Mouse (Mus musculus): Measurements from ENCODE around the gene Mt2.

Mt2 gene

DNA sequence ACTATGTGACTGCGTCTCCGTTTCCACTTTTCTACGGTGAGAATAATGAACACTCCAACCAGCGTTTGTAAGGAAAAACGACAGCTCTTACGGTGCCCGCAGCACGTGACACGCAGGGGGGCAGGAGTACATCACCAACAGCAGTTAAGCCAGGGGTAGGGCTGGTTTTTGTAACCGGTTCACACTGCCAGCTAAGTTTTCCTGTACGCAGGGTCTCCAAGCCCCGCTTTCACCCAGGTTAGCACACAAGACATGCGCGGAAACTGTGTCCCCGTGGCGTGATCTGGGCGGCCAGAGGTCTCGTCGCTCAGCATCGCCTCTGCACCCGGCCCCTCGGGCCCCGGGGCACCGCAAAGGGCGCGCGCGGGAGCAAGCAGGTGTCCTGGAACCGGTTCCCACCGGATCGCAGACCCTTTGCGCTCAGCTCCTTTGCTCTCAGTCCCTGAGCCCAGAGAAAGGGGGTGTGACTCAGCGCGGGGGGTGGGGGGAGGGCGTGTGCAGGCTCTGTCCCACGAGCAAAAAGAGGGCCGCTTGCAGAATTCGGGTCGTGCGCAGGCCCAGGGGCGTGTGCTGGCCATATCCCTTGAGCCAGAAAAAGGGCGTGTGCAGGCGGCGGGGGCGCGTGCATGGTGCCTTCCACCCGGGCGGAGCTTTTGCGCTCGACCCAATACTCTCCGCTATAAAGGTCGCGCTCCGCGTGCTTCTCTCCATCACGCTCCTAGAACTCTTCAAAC, at the start of gene Mt2:
TSS of gene Mt2 (plus strand) at position 590 of the 734 bp plus-strand sequence.
- no peak for TF ChIP-seq GATA4 (IDR thresholded peaks at IDR 0.05; ENCODE audit: insufficient replicate concordance, low read length)

DNA sequence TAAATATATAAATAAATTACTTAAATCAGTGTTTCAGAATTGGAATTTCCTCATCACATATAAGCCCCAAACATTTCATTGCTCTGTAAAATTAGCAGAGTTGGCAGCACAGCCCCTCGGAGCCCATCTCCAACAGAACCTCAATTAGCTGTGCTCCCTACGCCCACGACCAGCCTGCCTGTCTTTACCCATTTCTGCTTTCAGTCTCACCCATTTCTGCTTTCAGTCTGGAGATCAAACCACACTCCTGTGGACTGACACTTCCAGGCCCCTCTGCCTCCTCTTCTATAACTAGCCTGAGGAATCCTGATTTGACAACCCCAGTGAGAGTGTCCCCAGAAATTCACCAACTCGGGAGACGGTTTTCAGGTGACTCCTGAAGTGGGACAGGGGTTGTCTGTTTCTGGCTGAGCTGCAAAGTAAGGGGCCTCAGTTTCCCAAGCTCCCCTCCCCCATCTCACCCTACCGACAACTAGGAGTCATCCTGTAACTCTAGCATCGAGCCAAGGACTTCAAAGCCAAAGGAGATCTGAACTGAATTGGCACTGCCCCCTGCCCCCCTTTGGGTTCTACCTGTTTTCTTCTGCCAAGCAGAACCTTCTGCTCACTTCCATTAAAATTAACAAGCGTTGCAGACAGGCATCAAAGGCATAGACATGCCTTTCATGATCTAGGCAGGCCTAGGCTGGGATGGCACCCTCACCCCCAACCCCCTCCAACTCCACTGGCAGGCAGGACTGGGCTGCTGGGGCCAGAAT, 49.6 kb upstream of the Mt2 start:
- no peak for TF ChIP-seq GATA4 (IDR thresholded peaks at IDR 0.05; ENCODE audit: insufficient replicate concordance, low read length)

DNA sequence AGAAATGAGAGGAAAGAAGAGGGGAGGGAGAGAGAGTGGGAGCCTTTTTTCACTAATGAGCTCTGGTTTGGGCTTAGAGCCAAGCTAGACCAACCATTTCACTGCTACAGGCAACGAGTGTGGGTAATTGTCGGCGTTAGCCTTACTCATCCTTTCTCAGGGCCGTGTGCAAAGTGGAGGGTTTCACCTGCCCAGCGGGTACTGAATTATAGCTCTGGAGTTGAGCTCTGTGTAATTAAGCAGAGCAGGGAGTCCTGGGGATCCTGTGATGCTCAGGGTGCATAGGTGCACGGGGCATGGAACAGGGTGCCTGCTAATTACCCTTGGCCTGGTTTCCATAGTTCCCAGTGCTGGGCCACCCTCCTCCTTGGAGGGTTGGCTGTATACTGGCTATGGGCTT, 44.8 kb upstream of the Mt2 start:
- no peak for TF ChIP-seq GATA4 (IDR thresholded peaks at IDR 0.05; ENCODE audit: insufficient replicate concordance, low read length)

DNA sequence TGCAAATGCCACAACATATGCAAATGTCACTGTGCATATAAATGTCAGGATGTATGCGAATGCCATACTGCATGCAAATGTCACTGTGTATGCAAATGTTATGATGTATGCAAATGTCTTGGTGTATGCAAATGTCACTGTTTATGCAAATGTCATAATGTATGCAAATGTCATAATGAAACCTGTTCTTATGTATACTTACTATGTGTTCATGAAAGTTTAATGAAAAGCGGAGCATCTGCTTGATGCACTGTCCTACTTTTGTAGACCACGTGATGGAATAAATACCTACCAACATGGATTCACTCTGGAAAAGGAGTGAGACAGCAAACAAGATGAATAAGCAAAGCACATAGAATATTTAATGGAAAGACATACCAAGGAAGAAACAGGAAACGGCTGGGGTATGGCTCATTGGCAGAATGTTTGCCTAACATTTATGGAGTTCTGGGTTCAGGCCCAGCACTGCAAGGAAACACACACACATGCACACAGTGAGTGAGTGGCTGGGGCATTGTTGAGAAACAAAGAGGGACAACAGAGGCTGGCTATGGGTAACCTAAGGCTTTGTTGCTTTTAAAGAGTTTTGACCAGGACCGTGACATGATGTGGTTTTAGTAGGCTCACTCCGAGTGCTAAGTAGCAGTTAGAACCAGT, 43.2 kb upstream of the Mt2 start:
- no peak for TF ChIP-seq GATA4 (IDR thresholded peaks at IDR 0.05; ENCODE audit: insufficient replicate concordance, low read length)

DNA sequence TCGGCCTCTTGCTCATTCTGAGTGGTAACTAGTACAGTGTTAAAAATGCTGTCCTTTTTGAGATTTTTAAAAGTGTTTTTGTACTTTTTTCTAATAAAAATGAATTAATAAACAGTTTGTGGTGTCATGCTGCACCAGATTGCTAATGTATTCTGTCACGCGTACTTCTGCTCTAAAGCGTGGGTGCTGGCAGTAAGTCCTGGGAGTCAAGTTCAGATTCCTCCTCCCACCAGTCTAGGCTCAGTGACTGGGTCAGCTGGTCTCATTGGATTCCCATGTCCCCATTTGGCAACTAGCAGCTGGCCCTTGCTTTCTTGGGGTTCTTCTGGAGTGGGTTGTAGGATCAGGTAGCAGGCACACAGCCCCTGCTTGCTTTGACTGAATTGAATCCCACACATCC, 42.3 kb upstream of the Mt2 start:
- TF ChIP-seq GATA4 (IDR thresholded peaks at IDR 0.05; ENCODE audit: insufficient replicate concordance, low read length): no peak

DNA sequence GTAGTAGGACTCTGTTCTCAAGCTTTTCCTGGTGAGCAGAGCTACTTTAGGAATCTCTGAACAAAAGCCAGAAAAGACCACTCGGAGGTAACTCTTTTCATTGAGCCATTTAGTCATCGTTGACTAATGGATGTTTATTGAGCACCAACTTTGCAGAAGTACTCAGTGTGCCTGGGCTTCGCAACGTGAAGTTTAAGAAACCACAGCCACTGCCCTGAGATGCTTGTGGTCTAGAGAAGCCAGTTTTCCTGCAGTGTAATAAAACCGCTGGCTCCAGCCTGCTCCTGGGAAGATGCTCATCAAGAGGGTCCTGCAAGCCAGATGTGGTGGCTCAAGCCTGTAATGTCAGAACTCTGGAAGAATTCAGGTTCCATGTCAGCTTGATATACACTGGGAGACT, 40.4 kb upstream of the Mt2 start:
- TF ChIP-seq GATA4 (IDR thresholded peaks at IDR 0.05; ENCODE audit: insufficient replicate concordance, low read length): no peak

DNA sequence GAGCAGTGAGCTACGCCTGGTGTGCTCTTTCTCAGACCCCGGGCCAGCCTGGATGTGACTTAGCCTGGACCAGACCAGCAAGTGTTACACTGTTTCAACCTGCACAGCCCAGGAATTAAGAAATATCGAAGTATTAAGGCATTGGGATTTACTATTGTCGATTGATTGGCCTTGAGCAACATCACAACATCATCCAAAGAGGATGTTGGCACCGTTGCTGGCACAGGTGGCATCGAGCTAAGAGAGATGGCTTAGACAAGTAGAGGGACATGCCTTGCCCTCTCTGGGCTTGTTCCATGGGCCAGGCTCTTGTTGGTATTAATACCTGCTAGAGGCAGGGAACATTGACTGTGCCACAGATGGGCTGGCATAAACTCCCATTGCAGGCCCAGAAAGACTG, 36.9 kb upstream of the Mt2 start:
- TF ChIP-seq GATA4 (IDR thresholded peaks at IDR 0.05; ENCODE audit: insufficient replicate concordance, low read length): no peak

DNA sequence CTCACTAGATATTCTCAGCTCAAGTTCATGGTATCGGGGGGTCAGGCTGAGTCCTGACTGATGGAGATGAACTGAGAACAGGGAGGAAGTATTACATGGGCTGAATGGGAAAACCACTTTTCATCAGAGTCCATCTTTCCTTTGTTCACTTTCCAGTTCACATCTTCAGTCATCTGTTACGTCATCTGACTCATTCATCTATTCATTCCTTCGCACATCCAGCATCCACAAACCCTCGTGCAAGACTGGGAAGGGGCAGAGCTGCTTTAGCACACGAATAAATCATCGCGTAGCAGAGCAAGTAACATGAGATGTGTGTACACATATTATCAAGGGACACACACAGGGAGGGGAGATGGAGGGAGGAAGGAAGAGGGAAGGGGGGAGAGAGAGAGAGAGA, 36.3 kb upstream of the Mt2 start:
- no peak for TF ChIP-seq GATA4 (IDR thresholded peaks at IDR 0.05; ENCODE audit: insufficient replicate concordance, low read length)

DNA sequence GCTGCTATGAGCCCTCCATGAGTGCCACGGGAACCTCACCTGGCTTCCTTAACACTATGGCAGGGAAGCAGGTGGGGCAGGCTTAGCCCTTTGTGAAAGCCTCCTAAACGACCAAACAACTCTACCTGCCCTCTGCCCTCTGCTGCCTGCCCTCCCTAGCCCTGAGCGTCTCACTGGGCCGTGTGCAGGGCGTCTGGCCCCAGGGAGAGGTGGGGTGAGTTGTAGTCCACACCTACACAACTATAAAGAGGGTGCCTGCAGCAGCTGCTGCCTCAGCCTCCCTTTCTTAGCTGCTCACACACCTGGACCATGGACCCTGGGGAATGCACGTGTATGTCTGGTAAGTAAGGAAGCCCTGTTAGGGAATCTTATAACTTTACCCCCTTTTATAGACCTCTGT, 35.5 kb upstream of the Mt2 start, which contains the start of gene Mt4:
TSS of gene Mt4 (plus strand) at position 265 of the 400 bp plus-strand sequence.
- TF ChIP-seq GATA4 (IDR thresholded peaks at IDR 0.05; ENCODE audit: insufficient replicate concordance, low read length): no peak

DNA sequence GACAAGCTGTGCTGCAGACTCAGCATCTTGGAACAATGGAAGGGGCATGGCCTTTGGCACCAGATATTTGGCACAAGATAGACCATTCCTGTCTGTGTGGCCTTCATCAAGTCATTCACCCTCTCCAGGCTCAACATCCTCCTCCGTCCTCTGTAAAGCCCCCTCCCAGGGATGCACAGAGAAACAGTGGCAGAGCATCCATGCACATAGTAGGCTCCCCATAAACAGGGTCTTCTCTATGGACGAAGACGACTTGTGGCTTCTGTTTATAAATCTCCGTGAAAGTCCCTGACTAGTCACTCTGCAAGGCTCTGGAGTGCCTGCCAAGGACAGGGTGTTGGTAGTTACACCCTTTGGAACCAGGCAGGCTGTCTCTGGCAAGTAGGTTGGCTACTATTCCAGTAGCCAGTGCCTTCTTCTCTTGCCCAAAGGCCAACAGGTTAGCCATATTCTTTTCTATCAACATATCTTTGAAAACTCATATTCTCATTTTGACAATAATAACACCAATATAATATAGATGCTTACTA, 32.1 kb upstream of the Mt2 start:
- no peak for TF ChIP-seq GATA4 (IDR thresholded peaks at IDR 0.05; ENCODE audit: insufficient replicate concordance, low read length)

DNA sequence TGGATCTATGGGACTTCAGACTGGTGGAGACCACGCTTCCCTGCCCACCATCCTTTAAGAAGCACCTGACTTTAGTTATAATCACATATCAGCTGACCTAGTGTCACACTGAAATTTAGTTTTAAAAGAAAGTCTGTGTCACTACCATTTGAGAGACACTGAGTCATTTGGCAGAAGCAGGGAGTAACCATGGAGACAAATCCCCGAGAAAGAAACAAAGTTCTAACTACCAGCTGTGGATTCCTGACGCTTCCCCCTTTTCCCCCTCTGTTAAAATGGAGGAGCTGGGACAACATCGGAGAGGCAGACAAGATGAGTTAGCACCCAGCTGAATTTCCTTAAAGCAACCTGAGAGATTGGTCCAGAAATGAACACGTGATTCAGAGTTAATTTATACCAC, 24.2 kb upstream of the Mt2 start:
- no peak for TF ChIP-seq GATA4 (IDR thresholded peaks at IDR 0.05; ENCODE audit: insufficient replicate concordance, low read length)

DNA sequence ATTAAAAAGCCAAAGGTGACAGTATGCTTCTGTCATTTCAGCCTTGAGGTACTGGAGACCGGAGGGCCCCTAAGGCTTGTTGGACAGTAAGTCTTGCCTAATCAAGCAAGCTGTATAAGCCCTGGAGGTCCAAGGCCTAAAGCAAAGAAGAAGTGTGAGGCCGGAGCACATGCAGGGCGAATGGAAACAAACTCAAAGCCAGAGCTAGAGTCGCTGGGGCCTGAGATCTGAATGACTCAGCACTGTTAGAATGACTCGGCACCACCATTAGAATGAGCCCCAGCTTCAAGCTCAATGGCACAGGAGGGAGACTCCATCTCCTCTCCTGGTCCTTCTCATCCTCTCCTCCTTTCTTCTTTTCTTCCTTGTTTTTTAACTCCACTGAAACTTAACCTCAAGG, 21.5 kb upstream of the Mt2 start:
- no peak for TF ChIP-seq GATA4 (IDR thresholded peaks at IDR 0.05; ENCODE audit: insufficient replicate concordance, low read length)

DNA sequence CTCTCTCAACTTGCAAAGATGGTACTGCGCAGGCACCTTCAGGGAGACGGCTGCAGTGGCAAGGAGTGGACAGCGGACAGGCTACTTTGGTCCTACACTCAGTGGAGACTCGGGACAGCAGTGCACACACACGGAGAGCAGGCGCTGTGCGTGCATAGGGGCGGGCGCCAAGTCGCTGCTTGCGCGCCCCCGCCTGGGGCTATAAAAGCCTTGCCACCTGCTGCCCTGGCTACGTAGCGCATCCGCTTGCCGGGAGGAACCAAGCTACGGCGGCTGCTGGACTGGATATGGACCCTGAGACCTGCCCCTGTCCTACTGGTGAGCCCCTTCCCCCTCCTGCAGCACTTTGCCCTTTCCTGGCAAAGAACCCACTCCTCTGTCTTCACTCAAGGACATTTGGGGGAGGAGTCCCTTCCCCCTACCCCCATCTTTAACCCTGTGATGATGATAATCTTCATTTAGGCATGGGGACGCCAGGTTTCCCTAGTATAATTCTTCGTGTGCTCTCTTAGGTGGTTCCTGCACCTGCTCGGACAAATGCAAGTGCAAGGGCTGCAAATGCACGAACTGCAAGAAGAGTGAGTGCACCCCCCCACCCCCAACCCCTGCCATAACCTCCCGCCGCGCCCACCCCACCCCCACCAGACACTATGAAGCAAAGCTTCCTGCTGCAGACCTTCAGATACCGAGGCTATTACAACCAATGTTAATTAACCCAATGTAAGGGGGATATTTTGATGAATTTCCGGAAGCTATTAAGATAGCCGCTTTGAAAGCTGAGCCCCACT, 19.8 kb upstream of the Mt2 start, which contains the start of gene Mt3:
TSS of gene Mt3 (plus strand) at position 95 of the 788 bp plus-strand sequence.
- no peak for TF ChIP-seq GATA4 (IDR thresholded peaks at IDR 0.05; ENCODE audit: insufficient replicate concordance, low read length)

DNA sequence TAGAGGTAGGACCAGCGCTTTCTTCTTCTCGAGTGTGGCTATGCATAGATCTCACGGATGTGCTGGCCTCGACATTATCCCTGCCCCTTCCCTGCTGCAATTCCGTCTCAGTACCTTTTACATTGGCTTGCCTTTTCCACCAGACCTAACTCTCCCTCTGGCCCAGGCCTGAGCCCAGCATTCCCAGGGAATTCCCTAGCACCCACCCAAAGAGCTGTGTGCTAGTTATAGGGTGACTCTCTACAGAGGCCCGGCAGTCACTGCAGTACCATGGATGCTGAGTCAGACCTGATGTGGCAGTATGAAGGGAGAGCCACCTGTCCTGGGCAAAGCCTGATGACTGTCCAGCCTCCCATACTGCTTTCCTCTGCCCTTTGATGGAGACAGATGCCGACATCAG, 19.0 kb upstream of the Mt2 start:
- no peak for TF ChIP-seq GATA4 (IDR thresholded peaks at IDR 0.05; ENCODE audit: insufficient replicate concordance, low read length)

DNA sequence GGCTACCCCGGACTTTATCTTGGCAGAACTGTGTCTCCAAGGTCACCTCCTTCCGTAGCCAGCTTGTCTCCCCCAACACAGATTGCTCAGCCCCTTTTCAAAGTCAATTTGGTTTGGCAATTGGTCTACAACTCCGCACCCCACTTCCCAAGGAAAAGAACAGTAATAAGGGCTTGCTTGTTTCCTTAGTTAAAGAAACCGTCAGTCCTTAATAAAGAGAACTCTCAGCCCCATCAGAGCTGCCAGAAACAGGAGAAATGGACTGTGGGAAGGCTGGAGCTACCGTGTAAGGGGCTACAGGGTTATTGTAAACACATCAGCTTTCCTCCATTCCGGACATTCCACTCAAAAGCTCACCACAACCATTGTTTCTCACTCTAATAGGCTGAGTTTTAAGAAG, 17.9 kb upstream of the Mt2 start:
- TF ChIP-seq GATA4 (IDR thresholded peaks at IDR 0.05; ENCODE audit: insufficient replicate concordance, low read length): no peak
